Comparison of ENCODE assay signal across 20 mouse cellular contexts in the genomic region with DNA sequence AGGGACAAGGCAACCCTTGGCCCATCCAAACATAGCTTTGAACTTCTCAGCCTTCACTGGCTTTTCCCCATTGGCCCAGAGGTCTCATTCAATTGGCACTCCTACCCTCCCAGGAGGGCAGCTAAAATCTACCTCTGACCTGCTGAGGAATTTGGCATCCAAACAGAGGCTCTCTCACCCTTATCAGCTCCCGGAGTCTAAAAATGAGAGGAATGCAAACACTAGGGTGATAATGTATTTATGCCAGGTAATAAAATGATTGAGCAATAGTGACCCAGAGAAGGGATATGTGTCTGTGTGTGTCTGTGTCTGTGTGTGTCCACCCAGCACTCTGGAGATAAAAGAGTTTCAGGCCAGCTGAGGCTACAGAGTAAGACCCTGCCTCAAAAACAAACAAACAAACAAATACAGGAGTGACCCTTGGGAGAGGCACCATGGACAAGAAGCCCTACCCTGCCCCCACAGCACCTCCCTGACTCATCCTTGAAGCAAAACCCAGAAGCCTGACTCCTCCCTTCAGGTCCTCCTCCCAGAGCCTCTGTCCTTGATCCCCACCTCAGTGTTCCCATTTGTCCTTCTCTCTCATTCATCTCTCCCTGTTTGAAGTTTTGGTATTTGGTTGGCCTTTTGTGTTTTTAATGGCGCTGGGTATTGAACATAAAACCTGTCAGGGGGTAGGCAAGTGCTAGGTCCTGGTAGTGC. TPM values are rescaled to one million over a fixed set of nuclear protein-coding genes. Genes with fewer than 3 reads are reported as not detected.
DNase-seq lines count a peak whose midpoint lies in the region; ATAC-seq and TF ChIP-seq lines count a peak whose summit lies in the region.
"Had no signal": no experiment of that assay in that cellular context is flagged by ENCODE, and none has a peak within 500 bp of the region (broad histone marks: within the 10 kb centered on the region; RNA-seq: fewer than 3 reads in every experiment).

No protein-coding gene starts in this region.

- no peak overlapping the region for H3K9ac ChIP-seq in kidney, embryonic 14.5 days (ENCODE audit: low read depth, low read length)
- H3K9ac ChIP-seq in lung, postnatal 0 days (replicated peaks; ENCODE audit: low read depth), result no peak overlapping the region
- H3K9ac ChIP-seq in hindbrain, embryonic 11.5 days (ENCODE audit: low read depth, low read length), result no peak overlapping the region
- H3K9ac ChIP-seq: forebrain, embryonic 12.5 days; hindbrain, embryonic 15.5 days; liver, embryonic 13.5 days had no signal

- no peak overlapping the region for H3K4me2 ChIP-seq in kidney, embryonic 14.5 days (replicated peaks; ENCODE audit: low read depth, low read length)
- no peak overlapping the region for H3K4me2 ChIP-seq in lung, postnatal 0 days (replicated peaks; ENCODE audit: low read depth, low read length)
- H3K4me2 ChIP-seq in hindbrain, embryonic 11.5 days (replicated peaks; ENCODE audit: low read depth, low read length), result no peak overlapping the region
- H3K4me2 ChIP-seq: forebrain, embryonic 12.5 days; heart, embryonic 11.5 days; hindbrain, embryonic 15.5 days; liver, embryonic 13.5 days had no signal

- DNase-seq in kidney, adult 8-10 months, result peak; percentile 55 to 74
- peak; percentile 49 for DNase-seq in ZHBTc4 (ENCODE audit: low read depth, low spot score)
- DNase-seq in lung, postnatal 0 days (ENCODE audit: low spot score), result peak; percentile 72
- no peak for DNase-seq in testis, postnatal 14 days (ENCODE audit: low spot score)
- no peak for DNase-seq in spleen, postnatal 36 days (ENCODE audit: low spot score in 2 of 2)
- no peak for DNase-seq in hindbrain, embryonic 11.5 days (ENCODE audit: low spot score)
- DNase-seq: cerebellum, postnatal 14 days; gastrocnemius, postnatal 25 days; heart, postnatal 14 days; left cerebral cortex, postnatal 4 days; liver, embryonic 13.5 days; midbrain, embryonic 14.5 days; retina, postnatal 1 day; thymus, postnatal 4 days had no signal

- H3K79me3 ChIP-seq in C2C12 (ENCODE audit: low read depth), result no peaks in the 10 kb centered on the region

- no peak for ATAC-seq in kidney, embryonic 14.5 days (ENCODE audit: low FRiP score, low TSS enrichment)
- ATAC-seq in lung, postnatal 0 days, result peak; percentile 13; the same call in 1 of the 2 replicates
- ATAC-seq in hindbrain, embryonic 11.5 days (ENCODE audit: low FRiP score), result no peak
- ATAC-seq: CD4-positive, CD25-positive, alpha-beta regulatory T cell, adult 4 months had no signal

- H3K79me2 ChIP-seq in C2C12 (ENCODE audit: control insufficient read depth, insufficient read depth), result no peaks in the 10 kb centered on the region

- H3K4me1 ChIP-seq in kidney, embryonic 14.5 days (ENCODE audit: control insufficient read depth, insufficient read depth, low read length), result peaks cover 19% of the 10 kb centered on the region
- H3K4me1 ChIP-seq in lung, postnatal 0 days (ENCODE audit: insufficient read depth, low read depth, low read length), result peaks cover 18% of the 10 kb centered on the region; the same call in 1 of the 2 replicates
- H3K4me1 ChIP-seq in hindbrain, embryonic 11.5 days (replicated peaks; ENCODE audit: control insufficient read depth, insufficient read depth, low read length), result peaks cover 5% of the 10 kb centered on the region

- no peaks in the 10 kb centered on the region for H3K9me3 ChIP-seq in kidney, embryonic 14.5 days (ENCODE audit: control insufficient read depth, low read length)
- no peaks in the 10 kb centered on the region for H3K9me3 ChIP-seq in lung, postnatal 0 days (ENCODE audit: low read length)
- H3K9me3 ChIP-seq in hindbrain, embryonic 11.5 days (ENCODE audit: control insufficient read depth, low read length), result no peaks in the 10 kb centered on the region
- H3K9me3 ChIP-seq: forebrain, embryonic 12.5 days; hindbrain, embryonic 15.5 days; liver, embryonic 13.5 days had no signal

- H3K4me3 ChIP-seq in kidney, embryonic 14.5 days (ENCODE audit: low read length), result no peak overlapping the region
- no peak overlapping the region for H3K4me3 ChIP-seq in C2C12 (ENCODE audit: insufficient read depth, poor library complexity, severe bottlenecking)
- no peak overlapping the region for H3K4me3 ChIP-seq in lung, postnatal 0 days (ENCODE audit: low read depth, low read length)
- H3K4me3 ChIP-seq in hindbrain, embryonic 11.5 days (ENCODE audit: low read depth, low read length), result no peak overlapping the region
- H3K4me3 ChIP-seq: forebrain, embryonic 12.5 days; hindbrain, embryonic 15.5 days; liver, embryonic 13.5 days had no signal

- WGBS in kidney, embryonic 14.5 days, result 42% methylated on average over 2 of the region's 2 CpGs
- 44% methylated on average over 2 of the region's 2 CpGs for WGBS in lung, postnatal 0 days
- WGBS in hindbrain, embryonic 11.5 days, result 84% methylated on average over 2 of the region's 2 CpGs

- no peaks in the 10 kb centered on the region for H3K36me3 ChIP-seq in kidney, embryonic 14.5 days (ENCODE audit: control insufficient read depth, insufficient read depth, low read length)
- H3K36me3 ChIP-seq in C2C12 (ENCODE audit: control insufficient read depth, insufficient read depth), result no peaks in the 10 kb centered on the region
- H3K36me3 ChIP-seq in lung, postnatal 0 days (ENCODE audit: insufficient read depth, low read length), result no peaks in the 10 kb centered on the region
- no peaks in the 10 kb centered on the region for H3K36me3 ChIP-seq in hindbrain, embryonic 11.5 days (ENCODE audit: control insufficient read depth, insufficient read depth, low read length)
- H3K36me3 ChIP-seq: forebrain, embryonic 12.5 days; hindbrain, embryonic 15.5 days; liver, embryonic 13.5 days had no signal

- no peak overlapping the region for H3K27ac ChIP-seq in kidney, embryonic 14.5 days (ENCODE audit: low read depth, low read length)
- no peak overlapping the region for H3K27ac ChIP-seq in lung, postnatal 0 days (ENCODE audit: low read length)
- no peak overlapping the region for H3K27ac ChIP-seq in hindbrain, embryonic 11.5 days (ENCODE audit: low read depth, low read length)
- H3K27ac ChIP-seq: forebrain, embryonic 12.5 days; hindbrain, embryonic 15.5 days; liver, embryonic 13.5 days had no signal

- no peaks in the 10 kb centered on the region for H3K27me3 ChIP-seq in kidney, embryonic 14.5 days (ENCODE audit: control insufficient read depth, insufficient read depth, low read length)
- no peaks in the 10 kb centered on the region for H3K27me3 ChIP-seq in C2C12 (ENCODE audit: control insufficient read depth, insufficient read depth, insufficient read length)
- H3K27me3 ChIP-seq in lung, postnatal 0 days (replicated peaks; ENCODE audit: insufficient read depth, low read length), result no peaks in the 10 kb centered on the region
- no peaks in the 10 kb centered on the region for H3K27me3 ChIP-seq in hindbrain, embryonic 11.5 days (ENCODE audit: control insufficient read depth, insufficient read depth, low read length)
- H3K27me3 ChIP-seq: hindbrain, embryonic 15.5 days had no signal

- no peak overlapping the region for H3ac ChIP-seq in C2C12 (ENCODE audit: control insufficient read depth, insufficient read length, low read depth)

- peak; percentile 86 for TF ChIP-seq EP300 in lung, postnatal 0 days (IDR thresholded peaks at IDR 0.05)

- no peak for TF ChIP-seq CTCF in C2C12 (IDR thresholded peaks at IDR 0.05; ENCODE audit: control insufficient read depth, insufficient read depth, insufficient read length)
- TF ChIP-seq CTCF in lung, postnatal 0 days (IDR thresholded peaks at IDR 0.05), result no peak

TF ChIP-seq in C2C12, 6 proteins besides CTCF, POLR2A, EP300 and RAD21:
- TF ChIP-seq MAX (IDR thresholded peaks at IDR 0.05), result no peak
- peak; percentile 80 for TF ChIP-seq CEBPB (IDR thresholded peaks at IDR 0.05; ENCODE audit: low read depth)

RNA-seq across cellular contexts. Expression of gene Kifc3, which starts 56.4 kb away (rescaled TPM):
- 13.5 and 19.8 TPM in 2 replicates for polyA plus RNA-seq in kidney, embryonic 14.5 days (2014; fragmentation: Nextera tagmentation; extraction: Ambion mirVana)
- 13.8 TPM for polyA plus RNA-seq in C2C12 (2012; fragmentation: generic; extraction: Trizol)
- 23.7 and 32.4 TPM in 2 replicates for polyA plus RNA-seq in lung, postnatal 0 days (2015; fragmentation: Nextera tagmentation; extraction: Ambion mirVana)
- 5.2 and 5.7 TPM in 2 replicates for polyA plus RNA-seq in hindbrain, embryonic 11.5 days (2014; fragmentation: Nextera tagmentation; extraction: Ambion mirVana)
- polyA plus RNA-seq: CD4-positive, CD25-positive, alpha-beta regulatory T cell, adult 4 months had no signal

Comparison
In these comparisons a context has a peak if more than half of its experiments do, and no peak if none do; other contexts are left out.
1. DNase-seq: peak in kidney, adult 8-10 months (2 of 2), ZHBTc4 (single experiment) and lung, postnatal 0 days (single experiment); none in testis, postnatal 14 days (single experiment), spleen, postnatal 36 days (0 of 2) and hindbrain, embryonic 11.5 days (single experiment).